Mouse (Mus musculus) heart, postnatal 0 days (tissue): ENCODE measurements around the gene Prr15.

Source experiments
- CTCF ChIP-seq: IDR thresholded peaks from 2 replicates; pipeline ENCODE4 v1.5.1; 2016; ENCODE audit warnings: antibody characterized with exemption, control low read depth, low read depth
- EP300 ChIP-seq: IDR thresholded peaks from 2 replicates; pipeline ENCODE4 v1.6.1; 2016; ENCODE audit warnings: antibody characterized with exemption, low read depth

- TF ChIP-seq CTCF (no peak), EP300 (no peak)
Observed at GRCm38 (mm10) chr6:54330166-54330565, 4.5 kb downstream of the Prr15 start.
